Mouse (Mus musculus): ENCODE results near the gene Klf1. TPM values are rescaled to one million over a fixed set of nuclear protein-coding genes. Genes with fewer than 3 reads are reported as not detected.

Gene Klf1
- total and polyA plus RNA-seq, 3 experiments: 0.20 to 0.38 (median 0.24) TPM

DNA sequence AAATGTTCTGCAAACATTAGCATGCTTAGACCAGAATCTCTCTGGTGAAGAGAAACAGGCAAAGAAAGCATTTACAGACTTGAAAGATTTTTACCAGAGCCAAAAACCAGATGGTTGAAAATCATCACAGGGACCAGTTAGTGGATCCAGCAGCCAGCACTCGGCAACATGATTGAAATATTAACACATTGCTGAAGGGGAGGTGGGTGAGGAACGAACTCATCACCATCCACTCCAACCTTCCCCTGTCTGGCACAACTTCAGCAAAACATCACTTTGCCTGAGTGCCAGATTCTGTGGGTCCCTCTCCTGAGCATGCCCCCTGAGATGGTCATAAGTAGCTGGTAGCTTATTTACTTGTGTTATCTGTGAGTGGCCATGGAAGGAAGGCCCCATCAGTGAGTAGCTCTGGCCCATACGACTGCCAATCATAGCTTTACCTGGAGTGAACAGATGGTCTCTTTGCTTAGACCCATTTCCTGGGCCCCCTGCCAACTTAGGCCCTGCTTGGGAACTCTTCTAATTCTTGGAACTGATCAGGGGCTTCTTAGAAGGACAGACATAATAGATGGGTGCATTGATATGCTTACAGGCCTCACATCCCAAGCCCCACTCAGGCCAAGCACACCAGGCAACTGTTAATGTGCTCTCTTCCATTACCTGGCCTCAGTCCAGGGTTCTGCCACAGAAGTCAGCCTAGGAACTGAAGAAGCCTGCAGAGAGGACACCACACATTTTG is 24.3 kb upstream of the Klf1 start:
- no peak overlapping the region for H3K9ac ChIP-seq (ENCODE audit: insufficient read depth, low read depth)

DNA sequence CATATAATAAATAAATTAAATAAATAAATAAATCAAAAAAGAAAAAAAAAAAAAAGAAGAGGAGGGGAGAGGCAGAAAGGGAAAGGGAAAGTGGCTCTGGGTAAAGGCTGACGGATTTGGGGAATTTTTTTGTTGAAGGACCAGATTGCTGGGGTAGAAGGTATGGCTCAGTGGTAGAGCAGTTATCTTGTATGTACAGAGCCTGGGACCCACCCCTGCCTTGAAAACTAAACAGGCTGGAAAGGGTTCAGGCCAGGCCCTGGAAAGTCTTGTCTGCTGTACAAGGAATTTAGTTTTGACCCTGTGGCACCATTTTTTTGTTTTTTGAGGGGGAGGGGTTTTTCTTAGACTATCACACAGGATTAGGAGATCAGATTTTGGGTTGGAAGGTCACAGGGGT is 22.8 kb upstream of the Klf1 start:
- Histone ChIP-seq H3K4me3 (replicated peaks in 1 of 3; ENCODE audit: low read depth in 2 of 3, low read length in 2 of 3, poor library complexity in 1 of 3) (no peak overlapping the region), H3K27ac (ENCODE audit: insufficient read depth, low read depth) (no peak overlapping the region), H3K9me3 (replicated peaks; ENCODE audit: low read length) (no peaks in the 10 kb centered on the region), H3K9ac (ENCODE audit: insufficient read depth, low read depth) (no peak overlapping the region), H3K36me3 (replicated peaks in 1 of 2; ENCODE audit: control insufficient read depth in 1 of 2, insufficient read depth in 1 of 2, low read length in 1 of 2) (peaks cover 0 to 20% of the 10 kb centered on the region in 2 experiments), H3K79me2 (replicated peaks; ENCODE audit: control insufficient read depth, extremely low read depth, insufficient read depth, poor library complexity, severe bottlenecking) (no peaks in the 10 kb centered on the region), H3K4me1 (ENCODE audit: control insufficient read depth in 1 of 2, insufficient read depth in 2 of 2) (no peaks in the 10 kb centered on the region), H3K4me2 (ENCODE audit: insufficient read depth, low read depth, poor library complexity, severe bottlenecking) (no peak overlapping the region), H3K27me3 (replicated peaks) (no peaks in the 10 kb centered on the region)
- TF ChIP-seq JUND (conservative IDR thresholded peaks at IDR 0.05; ENCODE audit: low read depth, low read length) (no peak), RCOR1 (conservative IDR thresholded peaks at IDR 0.05; ENCODE audit: low read depth, low read length) (no peak), BHLHE40 (IDR thresholded peaks at IDR 0.05; ENCODE audit: low read depth, low read length) (no peak), USF1 (IDR thresholded peaks at IDR 0.05; ENCODE audit: low read depth, low read length) (no peak), CHD2 (IDR thresholded peaks at IDR 0.05; ENCODE audit: low read length) (no peak), RAD21 (IDR thresholded peaks at IDR 0.05; ENCODE audit: low read depth, low read length) (no peak), PAX5 (IDR thresholded peaks at IDR 0.05; ENCODE audit: low read length) (no peak), JUN (IDR thresholded peaks at IDR 0.05; ENCODE audit: insufficient read depth, low read depth, low read length) (no peak), ZMIZ1 (IDR thresholded peaks at IDR 0.05; ENCODE audit: low read depth, low read length) (no peak), ELF1 (IDR thresholded peaks at IDR 0.05; ENCODE audit: low read depth, low read length) (no peak), MAZ (IDR thresholded peaks at IDR 0.05; ENCODE audit: low read depth, low read length) (no peak), TCF12 (IDR thresholded peaks at IDR 0.05; ENCODE audit: low read depth, low read length) (no peak), ZNF384 (IDR thresholded peaks at IDR 0.05; ENCODE audit: low read depth, low read length) (no peak), EP300 (IDR thresholded peaks at IDR 0.05; ENCODE audit: low read length) (no peak), MEF2A (IDR thresholded peaks at IDR 0.05; ENCODE audit: borderline replicate concordance, low read depth, low read length) (no peak), ZC3H11A (IDR thresholded peaks at IDR 0.05; ENCODE audit: low read depth, low read length) (no peak), USF2 (conservative IDR thresholded peaks at IDR 0.05; ENCODE audit: low read depth, low read length) (no peak), IRF4 (IDR thresholded peaks at IDR 0.05; ENCODE audit: low read depth, low read length) (no peak), HCFC1 (IDR thresholded peaks at IDR 0.05; ENCODE audit: low read depth, low read length) (no peak)
- no peak for DNase-seq (ENCODE audit: extremely low read depth)
- dilution Hi-C loops (cut with MboI; ENCODE audit: extremely low pct_ligation_motif_present, extremely low pct_unique_long_range_greater_than_20kb, low sequenced_read_pairs) (no loop called here), in situ Hi-C loops (cut with MboI; ENCODE audit: low pct_ligation_motif_present, low pct_unique_long_range_greater_than_20kb, low sequenced_read_pairs) (no loop called here)

More for the DNA sequence above, 24.3 kb upstream of the Klf1 start:
- DNase-seq (ENCODE audit: extremely low read depth): no peak
- no peak overlapping the region for H3K4me3 ChIP-seq (replicated peaks in 1 of 3; ENCODE audit: low read depth in 2 of 3, low read length in 2 of 3, poor library complexity in 1 of 3)
- no peak overlapping the region for H3K27ac ChIP-seq (ENCODE audit: insufficient read depth, low read depth)
- in situ Hi-C loops (cut with MboI; ENCODE audit: low pct_ligation_motif_present, low pct_unique_long_range_greater_than_20kb, low sequenced_read_pairs): no loop called here
- no peak for TF ChIP-seq POLR2A (IDR thresholded peaks at IDR 0.05; ENCODE audit: low read depth, low read length)
- no peak for TF ChIP-seq ZNF384 (IDR thresholded peaks at IDR 0.05; ENCODE audit: low read depth, low read length)
- TF ChIP-seq JUN (IDR thresholded peaks at IDR 0.05; ENCODE audit: insufficient read depth, low read depth, low read length): no peak
- no peak for TF ChIP-seq SIN3A (IDR thresholded peaks at IDR 0.05; ENCODE audit: low read length)
- TF ChIP-seq KAT2A (IDR thresholded peaks at IDR 0.05; ENCODE audit: insufficient replicate concordance, low read length): no peak
- TF ChIP-seq MAZ (IDR thresholded peaks at IDR 0.05; ENCODE audit: low read depth, low read length): no peak
- no peak for TF ChIP-seq RAD21 (IDR thresholded peaks at IDR 0.05; ENCODE audit: low read depth, low read length)
- TF ChIP-seq PAX5 (IDR thresholded peaks at IDR 0.05; ENCODE audit: low read length): no peak
- no peak for TF ChIP-seq NELFE (IDR thresholded peaks at IDR 0.05; ENCODE audit: low read depth, low read length)
- no peak for TF ChIP-seq CHD1 (IDR thresholded peaks at IDR 0.05; ENCODE audit: low read depth, low read length)
- TF ChIP-seq USF2 (conservative IDR thresholded peaks at IDR 0.05; ENCODE audit: low read depth, low read length): no peak
- dilution Hi-C loops (cut with MboI; ENCODE audit: extremely low pct_ligation_motif_present, extremely low pct_unique_long_range_greater_than_20kb, low sequenced_read_pairs): no loop called here
- peaks cover 3 to 25% of the 10 kb centered on the region in 2 experiments for H3K36me3 ChIP-seq (replicated peaks in 1 of 2; ENCODE audit: control insufficient read depth in 1 of 2, insufficient read depth in 1 of 2, low read length in 1 of 2)
- no peaks in the 10 kb centered on the region for H3K27me3 ChIP-seq (replicated peaks)
- no peaks in the 10 kb centered on the region for H3K79me2 ChIP-seq (replicated peaks; ENCODE audit: control insufficient read depth, extremely low read depth, insufficient read depth, poor library complexity, severe bottlenecking)
- no peak overlapping the region for H3K4me2 ChIP-seq (ENCODE audit: insufficient read depth, low read depth, poor library complexity, severe bottlenecking)
- no peaks in the 10 kb centered on the region for H3K4me1 ChIP-seq (ENCODE audit: control insufficient read depth in 1 of 2, insufficient read depth in 2 of 2)
- no peaks in the 10 kb centered on the region for H3K9me3 ChIP-seq (replicated peaks; ENCODE audit: low read length)
